Mouse (Mus musculus) heart, postnatal 25 days (tissue): ENCODE data around the gene Nfu1. TPM values are rescaled to one million over a fixed set of nuclear protein-coding genes. Genes with fewer than 3 reads are reported as not detected.

Experiments used
- DNase-seq: peaks from one replicate; pipeline ENCODE4 v3.0.0; 2022; ENCODE audit warnings: low spot score
- intact Hi-C: fragments of 180-260 bp; cut with DNase I; formaldehyde crosslinking; loops from one replicate; pipeline ENCODE4 v1.15.1; 2025
- total RNA-seq, 2 experiments: library from RNA; stranded (reverse); gene quantifications; 2 replicates each; pipeline ENCODE4 v1.2.3; 2021

Nfu1 gene
- total RNA-seq, 2 experiments from 2014 or later, result 68.6 to 72.6 TPM

GRCm38 (mm10) chr6:87063586-87063985 is 54.5 kb downstream of the Nfu1 start:
- DNase-seq, result no peak
- intact Hi-C loops, result no loop called here

GRCm38 (mm10) chr6:87068209-87068608 is 59.2 kb downstream of the Nfu1 start:
- intact Hi-C loops, result no loop called here
- no peak for DNase-seq

GRCm38 (mm10) chr6:87069195-87069900 is 60.3 kb downstream of the Nfu1 start:
- intact Hi-C loops, result no loop called here
- no peak for DNase-seq

- DNase-seq, result no peak
- intact Hi-C loops, result no loop called here
These were observed 61.6 kb downstream of the Nfu1 start for GRCm38 (mm10) chr6:87070641-87071040.

GRCm38 (mm10) chr6:87072759-87073158 is 63.7 kb downstream of the Nfu1 start:
- intact Hi-C loops, result no loop called here
- no peak for DNase-seq

GRCm38 (mm10) chr6:87075092-87075685 is 66.2 kb downstream of the Nfu1 start:
- DNase-seq, result no peak
- intact Hi-C loops, result no loop called here

Other genes starting within 250 kb of the Nfu1 start
- gene Anxa4, start 215.7 kb upstream of the Nfu1 start, total RNA-seq, result 10 to 100 TPM; 30.1 to 31.5 TPM
- gene Aak1, start 159.7 kb upstream of the Nfu1 start, total RNA-seq, result 10 to 100 TPM; 75.4 to 89.1 TPM
- gene Gfpt1, start 33.6 kb downstream of the Nfu1 start, total RNA-seq, result 10 to 100 TPM; 14.8 to 17.7 TPM
- gene D6Ertd527e, start 95.5 kb downstream of the Nfu1 start, total RNA-seq, result not detected